Mouse (Mus musculus): ENCODE measurements around the gene Ucp3.

GRCm38 (mm10) chr7:100496371-100496770 is 23.6 kb downstream of the Ucp3 start:
- TF ChIP-seq POLR2A (IDR thresholded peaks at IDR 0.05; ENCODE audit: control insufficient read depth, low read depth, low read length) (no peak), CTCF (IDR thresholded peaks at IDR 0.05; ENCODE audit: control insufficient read depth, insufficient read depth, insufficient replicate concordance, low read depth, low read length) (no peak)
